Mouse (Mus musculus) urinary bladder, postnatal 36 days (tissue): ENCODE measurements around the gene Zfp94.

Source experiments
- DNase-seq, 2 experiments: peaks; one replicate each; pipeline ENCODE4 v3.0.0; 2022; ENCODE audit warnings: low spot score in 2 of 2, mixed read lengths in 1 of 2

Zfp94 gene

DNA sequence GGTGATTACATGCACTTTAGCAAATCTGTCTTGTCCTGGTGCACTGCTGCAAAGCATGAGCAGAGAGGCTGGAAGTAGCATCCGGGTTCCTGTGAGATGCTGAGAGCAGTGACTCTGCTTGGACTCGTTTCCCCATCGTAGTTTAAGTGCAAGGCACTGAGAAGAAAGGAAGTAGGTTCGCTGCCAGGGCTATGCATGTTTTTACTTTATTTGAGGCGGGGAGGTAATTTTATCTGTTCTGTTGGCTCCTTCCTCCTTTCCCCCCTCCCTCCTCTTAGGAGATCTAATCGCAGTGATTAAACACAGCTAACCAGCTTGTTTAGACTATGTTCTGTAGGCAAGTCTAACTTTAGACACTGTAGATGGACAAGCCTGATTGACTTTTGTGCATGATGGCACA, 2.5 kb upstream of the Zfp94 start:
- no peak for DNase-seq

DNA sequence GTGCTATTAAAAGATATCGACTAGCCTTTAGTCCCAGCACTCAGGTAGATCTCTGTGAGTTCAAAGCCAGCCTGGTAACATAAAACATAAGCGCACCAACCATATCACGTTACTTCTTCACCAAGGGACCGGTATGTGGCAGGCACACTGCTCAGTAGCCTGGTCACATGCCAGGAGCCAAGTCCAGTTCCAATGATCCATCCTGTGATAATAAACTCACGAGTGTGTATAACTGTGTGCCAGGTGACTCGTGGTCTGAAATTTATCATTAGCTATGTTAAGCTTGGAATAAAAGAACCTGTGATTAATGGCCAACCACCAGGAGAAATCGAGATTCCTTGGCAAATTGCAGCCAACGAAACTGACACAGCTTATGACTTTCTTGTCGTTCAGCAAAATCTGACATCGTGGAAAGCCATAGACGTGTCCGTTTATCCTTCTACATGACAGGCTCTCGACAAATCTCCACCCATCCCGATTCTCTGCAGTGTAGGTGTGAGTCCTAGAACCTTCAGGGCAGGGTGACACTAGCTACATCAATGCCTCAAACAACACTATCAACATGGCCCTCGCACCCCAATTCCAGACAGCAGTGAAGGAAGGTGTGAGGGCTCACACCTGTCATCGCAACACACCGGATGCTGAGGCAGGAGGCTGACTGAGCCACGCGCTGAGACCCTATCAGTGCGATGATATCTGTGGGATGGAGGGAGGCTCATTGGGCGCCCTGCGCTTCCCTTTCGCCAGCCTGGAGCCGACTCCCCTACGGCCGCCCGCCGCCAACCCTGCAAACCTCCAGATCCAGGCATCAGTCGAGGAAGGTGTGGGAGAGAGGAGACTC, 520 bp downstream of the Zfp94 start:
- DNase-seq = no peak

DNA sequence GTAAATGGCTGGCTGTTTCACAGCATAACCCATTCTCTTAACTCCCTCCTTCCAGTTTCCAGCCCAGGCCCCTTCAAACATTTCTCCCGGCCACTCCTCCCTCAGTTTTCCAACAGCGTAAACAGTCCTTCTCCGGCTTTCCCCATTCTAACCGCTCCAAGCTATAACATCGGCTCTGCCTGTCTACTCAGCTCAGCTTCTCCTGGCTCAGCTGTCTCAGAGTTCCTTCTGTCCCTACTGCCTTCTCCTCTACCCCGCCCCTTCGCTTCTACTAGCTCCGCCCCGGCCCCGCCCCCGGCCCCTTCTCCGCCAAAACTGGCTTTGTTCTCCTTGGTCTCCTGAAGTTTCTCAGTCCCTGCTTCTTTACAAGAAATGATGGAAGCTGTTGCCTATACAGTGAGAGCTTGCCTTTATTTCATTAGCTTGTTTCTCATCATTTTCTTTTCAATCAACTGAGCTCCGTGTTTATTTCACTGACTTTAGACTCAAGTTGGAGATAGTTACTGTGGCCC, 15.6 kb downstream of the Zfp94 start, which contains the start of gene Zfp61:
Gene Zfp61 (minus strand): TSS at position 462 of the 512 bp plus-strand sequence.
- DNase-seq = no peak

DNA sequence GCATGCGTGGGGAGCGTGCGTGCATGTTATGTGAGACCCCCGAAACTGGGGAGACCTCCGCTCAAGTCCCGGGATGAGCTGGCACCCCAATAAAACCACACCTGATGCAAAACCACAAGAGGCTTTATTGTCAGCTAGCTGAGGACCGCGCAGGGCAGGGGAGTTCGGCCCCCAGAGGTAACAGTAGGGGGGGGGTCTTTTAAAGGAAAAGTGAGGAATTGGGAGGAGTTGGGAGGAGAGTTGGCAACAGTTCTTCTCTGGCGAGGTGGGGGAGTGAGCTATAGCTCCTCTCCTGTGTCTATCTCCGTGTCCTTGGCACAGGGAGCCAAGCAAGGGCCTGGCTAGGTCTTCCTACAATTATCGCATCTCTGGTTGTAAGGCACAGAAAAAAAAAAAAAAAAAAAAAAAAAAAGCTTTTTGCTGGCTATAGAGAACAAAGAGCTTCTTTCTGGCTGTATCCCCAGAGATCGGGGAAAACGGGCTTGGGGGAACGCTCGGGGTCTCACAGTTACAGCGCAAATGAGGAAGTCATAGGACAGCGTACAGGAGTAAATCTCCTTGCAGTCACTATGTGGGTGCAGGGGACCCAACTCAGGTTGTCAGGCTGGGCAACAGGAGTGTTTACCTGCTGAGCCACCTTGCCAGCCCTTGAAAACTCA, 16.5 kb downstream of the Zfp94 start:
- DNase-seq = no peak

DNA sequence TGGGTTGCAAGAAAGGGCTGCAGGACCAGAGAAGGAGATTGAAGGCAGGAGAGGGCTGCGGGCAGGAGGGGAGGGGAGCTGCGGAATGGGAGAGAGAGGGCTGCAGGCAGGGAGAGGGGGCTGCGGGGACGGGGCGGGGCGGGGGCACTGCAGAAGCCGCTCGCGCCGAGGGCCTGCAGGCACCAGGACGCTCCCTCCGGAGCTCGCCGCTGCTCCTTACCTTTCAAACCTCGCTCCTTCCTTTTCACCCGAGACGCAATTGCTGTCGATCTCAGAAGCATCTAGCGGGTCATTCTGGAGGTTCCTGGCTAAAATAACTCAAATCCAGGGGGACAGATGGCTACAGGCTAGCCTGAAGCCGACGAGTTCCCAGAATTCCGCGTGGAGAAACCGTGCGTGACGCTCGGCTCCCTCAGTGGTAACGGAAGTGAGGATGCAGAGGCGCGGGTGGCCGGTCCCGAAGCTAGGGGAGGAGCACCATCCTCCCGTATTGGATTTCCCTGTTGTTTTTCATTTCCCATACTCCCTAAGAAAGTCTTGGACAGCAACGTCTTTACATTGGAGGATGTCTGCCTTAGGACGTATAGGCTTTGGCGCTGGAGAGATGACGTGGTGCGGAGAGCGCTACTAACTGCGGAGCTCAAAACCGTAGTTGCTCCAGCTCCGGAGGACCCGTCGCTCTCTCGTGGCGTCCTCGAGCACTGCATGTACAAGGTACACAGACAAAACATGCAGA, 17.3 kb downstream of the Zfp94 start:
- peak; percentile 62 to 69 for DNase-seq

DNA sequence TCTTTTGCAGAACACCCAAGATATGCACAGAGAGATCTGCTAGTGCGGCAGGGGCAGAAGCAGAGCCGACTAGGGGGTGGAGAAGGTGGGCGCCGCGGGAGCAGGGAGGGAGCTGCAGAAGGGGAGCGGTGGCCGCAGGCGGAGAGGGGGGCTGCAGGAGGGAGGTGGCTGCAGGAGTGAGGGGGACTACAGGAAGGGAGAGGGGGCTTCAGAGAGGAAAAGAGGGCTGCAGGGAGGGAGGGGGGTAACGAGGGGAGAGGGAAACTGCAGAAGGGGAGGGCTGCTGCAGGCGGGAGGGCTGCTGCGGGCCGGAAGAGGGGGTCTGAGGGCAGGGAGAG, 17.9 kb downstream of the Zfp94 start:
- DNase-seq = no peak

DNA sequence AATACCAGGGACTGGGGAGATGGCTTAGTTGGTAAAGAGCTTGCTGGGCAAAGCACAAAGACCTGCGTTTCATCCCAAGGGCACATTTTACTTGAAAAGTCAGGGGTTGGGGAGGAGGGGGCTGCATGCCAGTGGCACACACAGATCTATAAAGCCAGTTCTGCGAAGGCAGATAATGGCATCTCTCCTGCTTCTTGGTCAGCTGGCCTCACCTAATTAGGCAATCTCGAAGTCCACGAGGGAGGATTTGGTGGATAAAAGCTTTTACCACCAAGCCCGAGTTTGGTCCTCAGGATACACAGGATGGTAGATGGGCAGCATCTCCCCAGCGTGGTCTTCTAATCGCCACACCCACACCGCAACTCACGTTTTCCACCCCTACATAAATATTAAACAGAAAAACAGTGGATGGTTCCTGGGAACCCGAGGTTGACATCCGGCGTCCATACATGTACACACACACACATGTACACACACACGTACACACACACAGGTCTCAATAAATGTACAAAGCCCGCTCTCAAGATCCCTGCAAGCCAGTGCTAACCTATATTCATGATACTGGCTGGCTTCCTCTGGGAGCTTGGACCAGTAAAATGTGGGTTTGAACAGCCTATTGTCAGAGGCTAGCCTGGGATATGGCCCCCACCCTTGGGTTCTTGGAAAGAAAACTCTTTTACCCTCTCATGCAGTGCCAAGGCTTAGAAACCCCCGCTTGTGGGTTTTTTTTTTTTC, 18.9 kb downstream of the Zfp94 start:
- no peak for DNase-seq

DNA sequence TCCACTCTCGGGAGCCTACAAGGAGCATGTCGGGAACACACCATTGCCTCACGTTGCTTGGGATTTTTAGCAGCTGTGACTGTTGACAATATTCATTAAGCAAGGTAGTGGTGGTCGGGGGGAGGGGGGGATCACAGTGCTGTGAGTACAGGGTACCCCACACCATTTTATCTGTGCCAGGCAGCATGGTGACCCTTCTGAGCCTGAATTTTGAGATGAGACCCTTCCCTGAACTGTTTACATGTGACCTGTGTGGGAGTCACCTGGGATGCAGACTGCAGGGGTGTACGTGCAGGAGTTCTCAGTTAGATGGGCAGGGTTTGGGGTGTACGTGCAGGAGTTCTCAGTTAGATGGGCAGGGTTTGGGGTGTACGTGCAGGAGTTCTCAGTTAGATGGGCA, 20.1 kb downstream of the Zfp94 start:
- no peak for DNase-seq

DNA sequence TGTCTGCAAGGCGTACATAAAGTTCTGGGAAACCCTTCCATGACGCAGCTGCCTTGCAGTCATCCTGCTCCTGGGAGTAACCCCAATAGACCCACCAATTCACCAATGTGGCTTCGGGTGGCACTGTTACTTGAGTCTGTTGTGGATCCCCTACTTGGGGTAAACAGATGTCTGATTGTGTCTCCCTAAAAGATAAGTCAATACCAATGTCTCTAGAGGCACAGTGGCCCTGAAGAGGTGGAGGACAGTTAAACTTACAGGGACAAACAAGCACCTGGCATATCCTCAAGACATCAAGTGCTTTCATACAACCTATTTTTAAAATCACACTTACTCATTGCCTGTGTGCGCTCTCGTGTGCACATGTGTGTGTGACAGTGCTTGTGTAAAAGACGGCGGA, 21.1 kb downstream of the Zfp94 start:
- DNase-seq = no peak

DNA sequence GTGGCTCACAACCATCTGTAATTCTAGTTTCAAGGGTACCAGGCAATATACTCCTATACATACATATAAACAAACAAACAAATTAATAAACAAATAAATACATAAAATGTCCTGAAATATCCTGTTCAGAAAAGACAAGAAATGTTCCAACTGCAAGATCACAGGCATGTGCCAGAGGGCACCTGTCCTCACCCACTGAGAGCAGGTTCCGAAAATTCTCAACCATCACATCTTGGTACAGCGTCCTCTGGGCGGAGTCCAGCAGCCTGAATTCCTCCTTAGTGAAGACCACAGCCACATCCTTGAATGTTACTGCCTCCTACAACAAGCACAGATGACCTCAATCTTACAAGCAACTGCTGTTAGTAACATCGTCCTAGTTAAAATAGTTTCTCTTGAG, 21.7 kb downstream of the Zfp94 start:
- DNase-seq = no peak

DNA sequence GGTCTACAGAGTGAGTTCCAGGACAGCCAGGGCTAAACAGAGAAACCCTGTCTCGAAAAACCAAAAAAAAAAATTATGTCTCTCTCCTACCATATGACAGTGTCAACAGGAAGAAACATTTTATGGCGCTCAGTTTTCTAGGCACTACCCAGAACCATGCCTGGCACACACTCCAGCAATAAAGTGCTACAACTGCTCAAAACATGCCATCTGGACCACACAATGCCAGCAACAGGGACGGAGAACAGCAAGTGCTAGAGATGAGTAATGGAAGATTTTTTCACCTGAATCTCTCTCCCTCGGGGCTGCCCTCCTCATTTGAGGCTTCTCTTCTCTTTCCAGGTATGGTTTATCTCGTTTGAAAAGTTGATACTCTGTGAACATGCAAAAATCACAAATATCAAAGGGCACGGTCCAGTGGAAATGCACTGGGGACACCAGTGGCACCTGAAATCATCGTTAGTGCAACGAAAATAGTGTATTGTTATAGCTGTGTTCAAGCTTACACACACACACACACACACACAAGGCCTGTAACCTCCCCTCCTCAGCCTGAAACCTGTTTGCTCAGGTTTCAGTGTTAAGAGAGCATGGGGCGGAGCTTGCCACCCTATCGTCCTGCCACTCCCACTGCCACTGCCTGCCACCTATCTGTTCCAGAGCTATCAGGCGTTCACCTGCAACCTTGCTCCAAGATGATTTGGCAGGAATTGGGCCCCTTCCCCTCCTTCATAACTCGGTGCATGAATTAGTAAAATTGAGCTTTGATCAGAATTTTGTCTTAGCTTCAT, 23.2 kb downstream of the Zfp94 start:
- DNase-seq = no peak

DNA sequence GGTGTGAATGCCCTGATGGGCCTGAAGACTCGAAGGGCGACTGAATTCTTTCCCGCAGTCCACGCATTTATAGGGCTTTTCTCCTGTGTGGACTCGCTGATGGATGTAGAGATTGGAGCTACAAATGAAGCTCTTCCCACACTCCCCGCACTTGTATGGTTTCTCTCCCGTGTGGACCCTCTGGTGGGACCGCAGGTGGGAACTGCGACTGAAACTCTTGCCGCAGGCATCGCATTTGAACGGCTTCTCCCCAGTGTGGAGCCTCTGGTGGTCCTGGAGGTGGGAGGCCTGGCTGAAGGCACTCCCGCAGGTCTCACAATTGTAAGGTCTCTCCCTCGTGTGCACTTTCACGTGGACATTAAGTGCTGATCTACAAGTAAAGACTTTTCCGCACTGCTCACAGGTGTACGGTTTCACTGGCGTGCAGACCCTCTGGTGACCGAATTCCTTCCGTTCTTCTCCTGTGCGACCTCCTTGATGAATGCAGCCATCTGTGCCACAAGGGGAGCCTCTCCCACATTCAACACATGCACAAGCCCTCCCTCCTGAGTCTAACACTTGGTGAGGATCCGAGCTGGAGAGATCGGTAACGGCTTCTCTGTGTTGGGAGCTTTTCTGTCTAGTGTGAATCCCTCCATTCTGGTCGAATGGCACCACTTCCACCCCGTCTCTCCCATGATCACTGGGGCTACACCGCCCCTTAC, 24.9 kb downstream of the Zfp94 start:
- no peak for DNase-seq

DNA sequence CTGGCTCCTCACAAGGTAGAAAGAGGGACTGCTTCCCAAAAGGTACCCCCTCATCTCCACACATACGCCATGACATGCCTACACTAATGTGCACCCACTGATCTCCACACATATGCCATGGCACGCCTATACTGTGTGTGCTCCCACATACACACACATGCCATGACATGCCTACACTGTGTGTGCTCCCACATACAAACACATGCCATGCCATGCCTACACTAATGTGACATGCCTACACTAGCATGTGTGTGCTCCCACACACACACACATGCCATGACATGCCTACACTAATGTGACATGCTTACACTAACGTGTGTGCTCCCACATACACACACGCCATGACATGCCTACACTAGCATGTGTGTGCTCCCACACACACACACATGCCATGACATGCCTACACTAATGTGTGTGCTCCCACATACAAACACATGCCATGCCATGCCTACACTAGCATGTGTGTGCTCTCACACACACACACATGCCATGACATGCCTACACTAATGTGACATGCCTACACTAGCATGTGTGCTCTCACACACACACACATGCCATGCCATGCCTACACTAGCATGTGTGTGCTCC, 26.3 kb downstream of the Zfp94 start:
- no peak for DNase-seq

DNA sequence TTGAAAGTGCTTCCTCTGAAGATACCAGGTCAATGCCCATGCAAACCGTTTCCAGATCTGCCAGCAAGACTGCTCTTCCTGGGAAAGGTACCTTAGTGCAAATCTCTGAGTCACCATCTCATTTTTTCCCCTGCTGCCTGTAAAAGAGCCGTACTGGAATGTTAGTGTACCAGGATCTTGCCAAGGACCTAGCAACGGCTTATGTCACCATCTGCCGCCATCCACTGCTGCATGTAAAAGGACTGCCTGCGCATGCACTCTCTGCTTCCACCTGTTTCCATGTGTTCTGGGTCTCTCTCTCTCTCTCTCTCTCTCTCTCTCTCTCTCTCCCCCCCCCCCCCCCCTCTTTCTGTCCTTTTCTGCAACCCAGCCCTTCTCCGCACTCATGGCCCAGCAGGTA, 28.0 kb downstream of the Zfp94 start:
- no peak for DNase-seq

DNA sequence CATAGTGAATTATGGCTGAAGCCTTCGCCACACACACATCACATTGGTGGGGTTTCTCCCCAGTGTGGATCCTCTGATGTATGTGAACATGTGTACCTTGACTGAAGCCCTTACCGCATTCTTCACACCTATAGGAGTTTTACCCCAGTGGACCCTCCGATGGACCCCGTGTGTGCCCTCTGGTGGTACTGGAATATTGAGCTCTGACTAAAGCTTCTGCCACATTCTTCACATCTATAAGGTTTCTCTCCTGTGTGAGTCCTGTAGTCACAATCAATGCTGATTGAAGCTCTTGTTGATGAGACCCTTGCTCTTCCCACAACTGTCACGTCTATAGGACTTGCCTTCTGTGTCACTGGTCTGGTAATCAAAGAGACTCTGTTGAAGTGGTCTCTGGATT, 28.8 kb downstream of the Zfp94 start:
- no peak for DNase-seq

DNA sequence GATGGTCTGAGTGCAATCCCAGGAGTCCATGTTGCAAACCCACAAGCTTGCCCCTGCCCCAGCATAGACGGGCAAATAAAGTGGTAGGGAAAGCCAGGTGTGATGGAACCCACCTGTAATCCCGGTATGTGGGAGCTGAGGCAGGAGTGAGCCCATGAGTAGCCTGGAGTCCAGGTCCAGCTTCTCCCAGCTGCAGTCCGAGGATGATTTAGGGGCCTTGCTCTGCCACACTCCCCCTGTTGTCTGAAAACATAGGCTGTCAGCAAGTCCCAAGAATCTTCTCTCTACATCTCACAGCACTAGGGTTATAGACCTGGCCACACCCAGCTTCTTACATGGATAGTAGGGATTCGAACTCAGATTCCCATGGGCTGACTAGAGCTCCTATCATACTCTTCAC, 29.6 kb downstream of the Zfp94 start:
- DNase-seq = no peak

DNA sequence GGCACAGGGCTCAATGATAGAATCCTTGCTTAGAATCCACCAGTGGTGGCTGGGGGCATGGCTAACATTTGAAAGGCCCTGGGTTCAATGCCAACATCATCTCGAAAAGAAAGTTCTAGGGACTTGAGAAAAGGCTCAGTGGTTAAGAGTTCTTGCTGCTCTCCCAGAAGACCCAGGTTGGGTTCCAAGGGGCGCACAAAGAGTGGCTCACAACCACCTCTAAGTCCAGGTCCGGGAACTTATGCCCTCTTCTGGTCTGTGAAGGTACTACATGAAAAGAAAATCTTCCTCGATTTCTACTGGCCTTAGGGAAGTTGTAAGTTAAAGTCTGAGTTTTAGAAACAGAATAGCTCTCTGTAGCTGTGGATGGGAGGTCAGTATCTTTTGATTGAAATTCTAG, 30.4 kb downstream of the Zfp94 start:
- DNase-seq = no peak

DNA sequence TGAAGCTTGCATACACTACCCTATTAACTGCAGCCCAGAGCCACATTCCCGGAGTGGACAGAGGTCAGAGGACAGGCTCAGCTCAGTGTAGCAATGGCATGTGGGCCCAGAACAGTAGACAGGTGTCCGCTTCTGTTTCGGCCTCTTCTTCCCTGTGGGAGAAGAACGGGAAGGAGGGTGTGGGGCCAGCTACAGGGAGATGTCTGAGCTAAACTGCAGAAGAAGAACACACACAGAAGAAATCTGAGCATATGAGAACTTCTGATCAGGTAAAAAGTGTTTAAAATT, 35.7 kb downstream of the Zfp94 start:
- no peak for DNase-seq

DNA sequence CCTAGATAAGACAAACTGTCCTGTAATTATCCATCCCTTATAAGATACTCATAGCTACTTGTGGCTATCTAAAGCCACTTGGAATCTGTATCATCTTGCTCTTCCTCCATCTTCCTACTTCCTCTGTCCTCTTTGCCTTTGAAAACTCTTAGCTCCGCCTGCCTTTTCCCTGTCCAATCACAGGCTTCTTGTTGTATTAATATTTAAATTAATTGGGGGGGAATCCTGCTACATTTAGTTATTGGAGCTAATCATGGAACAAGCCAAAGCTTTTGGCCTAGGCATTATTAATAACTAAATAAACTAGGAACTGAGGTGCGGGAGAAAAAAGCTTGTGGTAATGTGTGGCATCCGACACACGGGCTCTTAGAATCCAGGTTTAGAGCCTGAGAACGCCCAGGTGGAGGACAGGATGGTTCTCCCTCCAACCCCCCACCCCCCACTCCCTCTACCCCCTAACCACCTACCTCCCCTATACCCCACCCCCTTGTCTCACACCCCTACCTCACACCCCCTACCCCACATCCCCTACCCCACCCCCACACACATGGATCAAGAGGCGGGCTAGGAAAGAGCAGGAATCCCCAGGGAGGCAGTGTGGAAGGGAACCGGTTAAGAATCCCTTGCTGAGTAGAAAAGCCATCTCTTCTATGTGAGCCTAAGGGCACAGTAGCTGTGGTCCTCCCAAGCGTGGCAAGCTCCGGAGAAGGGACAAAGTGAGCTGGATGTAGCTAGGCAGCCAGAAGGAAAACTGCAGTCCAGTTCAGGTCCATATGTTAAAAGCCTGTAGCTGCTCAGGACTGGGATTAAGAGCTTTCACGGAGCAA, 36.2 kb downstream of the Zfp94 start:
- no peak for DNase-seq
